23 mouse cellular contexts compared by ENCODE assay signal in genomic region chr17:14701891-14702290, GRCm38 (mm10). TPM values are rescaled to one million over a fixed set of nuclear protein-coding genes. Genes with fewer than 3 reads are reported as not detected.
DNase-seq lines count a peak whose midpoint lies in the region; ATAC-seq lines count a peak whose summit lies in the region.
"Had no signal": no experiment of that assay in that cellular context is flagged by ENCODE, and none has a peak within 500 bp of the region (broad histone marks: within the 10 kb centered on the region; RNA-seq: fewer than 3 reads in every experiment).

No protein-coding gene starts in this region.

- H3K4me2 ChIP-seq in heart, embryonic 11.5 days, result no peak overlapping the region
- H3K4me2 ChIP-seq: embryonic facial prominence, embryonic 13.5 days; hindbrain, embryonic 13.5 days had no signal

- peaks cover 7% of the 10 kb centered on the region; the same call in 1 of the 2 replicates for H3K27me3 ChIP-seq in heart, embryonic 10.5 days (ENCODE audit: insufficient read depth, poor library complexity, severe bottlenecking)
- H3K27me3 ChIP-seq in heart, embryonic 11.5 days (ENCODE audit: control insufficient read depth, insufficient read depth, low read length), result no peaks in the 10 kb centered on the region; the same call in 1 of the 2 replicates
- H3K27me3 ChIP-seq: embryonic facial prominence, embryonic 13.5 days; hindbrain, embryonic 13.5 days had no signal

- H3K36me3 ChIP-seq in heart, embryonic 10.5 days, result no peaks in the 10 kb centered on the region
- H3K36me3 ChIP-seq in heart, embryonic 11.5 days (ENCODE audit: control insufficient read depth, insufficient read depth, low read length), result no peaks in the 10 kb centered on the region
- H3K36me3 ChIP-seq: embryonic facial prominence, embryonic 10.5 days; embryonic facial prominence, embryonic 13.5 days; hindbrain, embryonic 10.5 days; hindbrain, embryonic 13.5 days had no signal

- no peak overlapping the region for H3K9ac ChIP-seq in heart, embryonic 11.5 days (ENCODE audit: low read depth, low read length)
- H3K9ac ChIP-seq: embryonic facial prominence, embryonic 13.5 days; forebrain, postnatal 0 days; hindbrain, embryonic 13.5 days had no signal

- no peak overlapping the region for H3K27ac ChIP-seq in heart, embryonic 10.5 days
- no peak overlapping the region for H3K27ac ChIP-seq in heart, embryonic 11.5 days (ENCODE audit: low read depth, low read length)
- H3K27ac ChIP-seq: embryonic facial prominence, embryonic 10.5 days; embryonic facial prominence, embryonic 13.5 days; gastrocnemius, adult 2 months; hindbrain, embryonic 10.5 days; hindbrain, embryonic 13.5 days had no signal

- H3K9me3 ChIP-seq in heart, embryonic 10.5 days, result no peaks in the 10 kb centered on the region
- no peaks in the 10 kb centered on the region for H3K9me3 ChIP-seq in heart, embryonic 11.5 days (replicated peaks; ENCODE audit: control insufficient read depth, low read length)
- H3K9me3 ChIP-seq: embryonic facial prominence, embryonic 10.5 days; embryonic facial prominence, embryonic 13.5 days; hindbrain, embryonic 10.5 days; hindbrain, embryonic 13.5 days had no signal

- 61% methylated on average over 2 of the region's 2 CpGs for WGBS in heart, embryonic 10.5 days
- WGBS in heart, embryonic 11.5 days (ENCODE audit: insufficient replicate concordance), result 44% methylated on average over 2 of the region's 2 CpGs

- DNase-seq in adrenal gland, adult 8-10 months, result peak; percentile 25
- no peak for DNase-seq in adrenal gland, postnatal 4 days (ENCODE audit: low spot score in 2 of 2)
- peak; percentile 54 for DNase-seq in heart, embryonic 10.5 days (ENCODE audit: low spot score)
- DNase-seq in 3T3-L1 (ENCODE audit: low read depth, low spot score), result peak; percentile 43
- peak; percentile 24 for DNase-seq in adrenal gland, postnatal 10 days
- no peak for DNase-seq in ovary, postnatal 36 days (ENCODE audit: low spot score)
- no peak for DNase-seq in embryo, embryonic 9.5 days (ENCODE audit: extremely low spot score)
- DNase-seq: cerebellum, adult 9-11 months; cerebellum, postnatal 25 days; forebrain, postnatal 0 days; gastrocnemius, adult 2 months; gastrocnemius, postnatal 14 days; heart, adult 18-20 months; heart, postnatal 36 days; kidney, adult 2 months had no signal

- H3K4me3 ChIP-seq in heart, embryonic 10.5 days, result no peak overlapping the region
- H3K4me3 ChIP-seq in heart, embryonic 11.5 days (ENCODE audit: low read depth, low read length), result no peak overlapping the region
- H3K4me3 ChIP-seq: embryonic facial prominence, embryonic 10.5 days; embryonic facial prominence, embryonic 13.5 days; erythroblast, embryonic 14.5 days; gastrocnemius, adult 2 months; hindbrain, embryonic 10.5 days; hindbrain, embryonic 13.5 days had no signal

- H3K4me1 ChIP-seq in heart, embryonic 10.5 days, result 0 out of 2 replicates have a peak, but pooled peaks cover 8% of the 10 kb centered on the region
- H3K4me1 ChIP-seq in heart, embryonic 11.5 days (ENCODE audit: control insufficient read depth, insufficient read depth, low read length), result no peaks in the 10 kb centered on the region; the same call in 1 of the 2 replicates
- H3K4me1 ChIP-seq: hindbrain, embryonic 13.5 days had no signal

- ATAC-seq in heart, embryonic 11.5 days (replicated peaks; ENCODE audit: insufficient number of reproducible peaks, low FRiP score, low TSS enrichment), result no peak
- ATAC-seq: forebrain, embryonic 14.5 days; intestine, postnatal 0 days had no signal

RNA-seq across cellular contexts. Expression of gene Thbs2, which starts 7.9 kb away (rescaled TPM):
- total RNA-seq in adrenal gland, adult 8-10 months (2022), result 1 to 10 TPM; 3.5 to 5.4 (median 3.8) TPM
- 10 to 100 TPM; 25.5 to 29.2 TPM for total RNA-seq in adrenal gland, postnatal 4 days (2021)
- 1.2 and 1.3 TPM in 2 replicates for polyA plus RNA-seq in heart, embryonic 10.5 days (2016; fragmentation: Nextera tagmentation; extraction: Ambion mirVana)
- polyA plus RNA-seq in heart, embryonic 11.5 days (2014; fragmentation: Nextera tagmentation; extraction: Ambion mirVana), result 2.7 and 4.0 TPM in 2 replicates
- 10 to 100 TPM; 17.7 to 22.0 TPM for total RNA-seq in adrenal gland, postnatal 10 days (2021)
- polyA plus RNA-seq: erythroblast, embryonic 14.5 days had no signal

Comparison
In these comparisons a context has a peak if more than half of its experiments do, and no peak if none do; other contexts are left out.
1. DNase-seq: peak in adrenal gland, adult 8-10 months (single experiment), heart, embryonic 10.5 days (single experiment), 3T3-L1 (single experiment) and adrenal gland, postnatal 10 days (single experiment); none in adrenal gland, postnatal 4 days (0 of 2), ovary, postnatal 36 days (single experiment) and embryo, embryonic 9.5 days (single experiment).